Mouse (Mus musculus) thymus, postnatal 14 days (tissue): Measurements from ENCODE around the gene Bmt2.

ENCODE experiments used
- DNase-seq: peaks from one replicate; pipeline ENCODE4 v3.0.0; 2021

Bmt2 gene

GRCm38 (mm10) chr6:13677818-13678282 lies at the start of gene Bmt2:
Bmt2 (minus strand) TSS chr6:13677966.
- DNase-seq = peak; percentile 99

GRCm38 (mm10) chr6:13722166-13722565 lies 44.4 kb upstream of the Bmt2 start:
- no peak for DNase-seq

GRCm38 (mm10) chr6:13714867-13715266 lies 37.1 kb upstream of the Bmt2 start:
- DNase-seq = no peak

- DNase-seq = no peak
Measured at GRCm38 (mm10) chr6:13696882-13697281, 19.1 kb upstream of the Bmt2 start.

GRCm38 (mm10) chr6:13695103-13695845 lies 17.5 kb upstream of the Bmt2 start:
- no peak for DNase-seq

GRCm38 (mm10) chr6:13691657-13692294 lies 14.0 kb upstream of the Bmt2 start:
- no peak for DNase-seq

GRCm38 (mm10) chr6:13690398-13690797 lies 12.6 kb upstream of the Bmt2 start:
- no peak for DNase-seq

- DNase-seq = no peak
Measured at GRCm38 (mm10) chr6:13683929-13684595, 6.3 kb upstream of the Bmt2 start.

- no peak for DNase-seq
Measured at GRCm38 (mm10) chr6:13678349-13678748, 583 bp upstream of the Bmt2 start.

GRCm38 (mm10) chr6:13677141-13677761 lies 515 bp downstream of the Bmt2 start:
- peak; percentile 59 for DNase-seq

- DNase-seq = no peak
Measured at GRCm38 (mm10) chr6:13676196-13676595, 1.6 kb downstream of the Bmt2 start.

- no peak for DNase-seq
Measured at GRCm38 (mm10) chr6:13674600-13675305, 3.0 kb downstream of the Bmt2 start.

- no peak for DNase-seq
Measured at GRCm38 (mm10) chr6:13665646-13666045, 12.1 kb downstream of the Bmt2 start.

GRCm38 (mm10) chr6:13658016-13658415 lies 19.8 kb downstream of the Bmt2 start:
- no peak for DNase-seq

GRCm38 (mm10) chr6:13654081-13654480 lies 23.7 kb downstream of the Bmt2 start:
- no peak for DNase-seq

- no peak for DNase-seq
Measured at GRCm38 (mm10) chr6:13652284-13652683, 25.5 kb downstream of the Bmt2 start.

GRCm38 (mm10) chr6:13650854-13651253 lies 26.9 kb downstream of the Bmt2 start:
- DNase-seq = no peak

- no peak for DNase-seq
Measured at GRCm38 (mm10) chr6:13648305-13648704, 29.5 kb downstream of the Bmt2 start.

GRCm38 (mm10) chr6:13636582-13636989 lies 41.2 kb downstream of the Bmt2 start:
- DNase-seq = no peak

- DNase-seq = no peak
Measured at GRCm38 (mm10) chr6:13632571-13632970, 45.2 kb downstream of the Bmt2 start.

- DNase-seq = no peak
Measured at GRCm38 (mm10) chr6:13630607-13631006, 47.2 kb downstream of the Bmt2 start.

GRCm38 (mm10) chr6:13619618-13620017 lies 58.1 kb downstream of the Bmt2 start:
- no peak for DNase-seq

GRCm38 (mm10) chr6:13617110-13617509 lies 60.7 kb downstream of the Bmt2 start:
- no peak for DNase-seq
